25 mouse cellular contexts compared by ENCODE assay signal in genomic region chr9:83001342-83001741, GRCm38 (mm10). TPM values are rescaled to one million over a fixed set of nuclear protein-coding genes. Genes with fewer than 3 reads are reported as not detected.
DNase-seq lines count a peak whose midpoint lies in the region; ATAC-seq and TF ChIP-seq lines count a peak whose summit lies in the region.
"Had no signal": no experiment of that assay in that cellular context is flagged by ENCODE, and none has a peak within 500 bp of the region (broad histone marks: within the 10 kb centered on the region; RNA-seq: fewer than 3 reads in every experiment).

No protein-coding gene starts in this region.

- no peak for ATAC-seq in heart, embryonic 15.5 days (replicated peaks; ENCODE audit: insufficient number of reproducible peaks, insufficient read depth, low FRiP score, low read depth)
- ATAC-seq: forebrain, embryonic 15.5 days; hindbrain, postnatal 0 days; inflammation-experienced regulatory T-cells, adult 6 months; intestine, embryonic 16.5 days had no signal

- peak overlapping the region; percentile 76 for H3K27ac ChIP-seq in gastrocnemius, adult 2 months
- peak overlapping the region; percentile 6; the same call in 1 of the 2 replicates for H3K27ac ChIP-seq in heart, embryonic 15.5 days
- H3K27ac ChIP-seq in left cerebral cortex, adult 2 months, result no peak overlapping the region
- H3K27ac ChIP-seq: embryonic facial prominence, embryonic 10.5 days; embryonic facial prominence, embryonic 13.5 days; forebrain, embryonic 12.5 days; forebrain, embryonic 15.5 days; hindbrain, embryonic 14.5 days; hindbrain, postnatal 0 days had no signal

- no peaks in the 10 kb centered on the region for H3K27me3 ChIP-seq in heart, embryonic 15.5 days
- H3K27me3 ChIP-seq: embryonic facial prominence, embryonic 13.5 days; forebrain, embryonic 12.5 days; forebrain, embryonic 15.5 days had no signal

- no peaks in the 10 kb centered on the region for H3K9me3 ChIP-seq in heart, embryonic 15.5 days (replicated peaks)
- H3K9me3 ChIP-seq: embryonic facial prominence, embryonic 10.5 days; forebrain, embryonic 12.5 days; forebrain, embryonic 15.5 days had no signal

- H3K36me3 ChIP-seq in heart, embryonic 15.5 days, result no peaks in the 10 kb centered on the region
- H3K36me3 ChIP-seq: embryonic facial prominence, embryonic 10.5 days; embryonic facial prominence, embryonic 13.5 days; forebrain, embryonic 12.5 days; forebrain, embryonic 15.5 days had no signal

- WGBS in heart, embryonic 15.5 days, result 73% methylated on average over 4 of the region's 4 CpGs

- no peak for DNase-seq in gastrocnemius, adult 2 months
- no peak for DNase-seq in gastrocnemius, postnatal 14 days
- no peak for DNase-seq in heart, postnatal 14 days
- peak; percentile 60 for DNase-seq in Muller cell, postnatal 12 days (ENCODE audit: inconsistent ontology term)
- DNase-seq in left cerebral cortex, adult 2 months (ENCODE audit: extremely low spot score in 1 of 2, low spot score in 2 of 2), result no peak
- DNase-seq: adrenal gland, adult 2 months; adrenal gland, postnatal 14 days; cerebellum, adult 11 months; cerebellum, adult 2 months; cerebellum, adult 9-11 months; cerebellum, postnatal 25 days; gastrocnemius, postnatal 25 days; heart, postnatal 4 days; kidney, adult 18-20 months; kidney, adult 9 months had no signal

- TF ChIP-seq CTCF in gastrocnemius, adult 2 months (IDR thresholded peaks at IDR 0.05), result no peak
- no peak for TF ChIP-seq CTCF in left cerebral cortex, adult 2 months (IDR thresholded peaks at IDR 0.05)

- no peak overlapping the region for H3K9ac ChIP-seq in heart, embryonic 15.5 days
- H3K9ac ChIP-seq: embryonic facial prominence, embryonic 13.5 days; forebrain, embryonic 12.5 days; forebrain, embryonic 15.5 days; hindbrain, embryonic 14.5 days had no signal

- intact Hi-C loops in gastrocnemius, adult 2 months (cut with DNase I), result no loop called here
- intact Hi-C loops in gastrocnemius, postnatal 14 days (cut with DNase I; ENCODE audit: low total_unique reads), result no loop called here
- intact Hi-C loops in heart, postnatal 14 days (cut with DNase I), result no loop called here
- intact Hi-C loops in left cerebral cortex, adult 2 months (cut with DNase I), result no loop called here

- H3K4me1 ChIP-seq in heart, embryonic 15.5 days (replicated peaks), result peaks cover 6% of the 10 kb centered on the region; the same call in 1 of the 2 replicates
- H3K4me1 ChIP-seq: embryonic facial prominence, embryonic 10.5 days; embryonic facial prominence, embryonic 13.5 days; forebrain, embryonic 15.5 days had no signal

- H3K4me3 ChIP-seq in gastrocnemius, adult 2 months, result no peak overlapping the region
- H3K4me3 ChIP-seq in heart, embryonic 15.5 days, result no peak overlapping the region
- H3K4me3 ChIP-seq in left cerebral cortex, adult 2 months, result no peak overlapping the region
- H3K4me3 ChIP-seq: embryonic facial prominence, embryonic 10.5 days; embryonic facial prominence, embryonic 13.5 days; erythroblast, embryonic 14.5 days; forebrain, embryonic 12.5 days; forebrain, embryonic 15.5 days had no signal

- no peak overlapping the region for H3K4me2 ChIP-seq in heart, embryonic 15.5 days
- H3K4me2 ChIP-seq: embryonic facial prominence, embryonic 13.5 days; forebrain, embryonic 12.5 days; forebrain, embryonic 15.5 days; hindbrain, embryonic 14.5 days had no signal

RNA-seq across cellular contexts. Expression of gene Phip, which starts 26.0 kb away (rescaled TPM):
- total RNA-seq in gastrocnemius, adult 2 months (2021), result 10 to 100 TPM; 30.2 to 32.7 TPM
- total RNA-seq in gastrocnemius, postnatal 14 days (2021), result 10 to 100 TPM; 23.3 to 23.7 TPM
- 46.5 and 47.4 TPM in 2 replicates for polyA plus RNA-seq in heart, embryonic 15.5 days (2015; fragmentation: Nextera tagmentation; extraction: Ambion mirVana)
- 10 to 100 TPM; 33.4 to 34.2 TPM for total RNA-seq in heart, postnatal 14 days (2021)
- 10 to 100 TPM; 76.6 to 78.7 TPM for total RNA-seq in left cerebral cortex, adult 2 months (2021)
